13 mouse cellular contexts compared by ENCODE assay signal in genomic region chr7:49521349-49521748, GRCm38 (mm10).
DNase-seq lines count a peak whose midpoint lies in the region; ATAC-seq lines count a peak whose summit lies in the region.
"Had no signal": no experiment of that assay in that cellular context is flagged by ENCODE, and none has a peak within 500 bp of the region (broad histone marks: within the 10 kb centered on the region; RNA-seq: fewer than 3 reads in every experiment).

No protein-coding gene starts in this region.

- H3K9me3 ChIP-seq in forebrain, embryonic 10.5 days, result no peaks in the 10 kb centered on the region
- H3K9me3 ChIP-seq in forebrain, embryonic 15.5 days, result no peaks in the 10 kb centered on the region
- no peaks in the 10 kb centered on the region for H3K9me3 ChIP-seq in kidney, embryonic 14.5 days (ENCODE audit: control insufficient read depth, low read length)
- H3K9me3 ChIP-seq in limb, embryonic 13.5 days, result no peaks in the 10 kb centered on the region
- H3K9me3 ChIP-seq: liver, embryonic 15.5 days had no signal

- 10% methylated on average over 4 of the region's 4 CpGs for WGBS in forebrain, embryonic 10.5 days
- 28% methylated on average over 4 of the region's 4 CpGs for WGBS in forebrain, embryonic 15.5 days
- WGBS in kidney, embryonic 14.5 days, result 18% methylated on average over 4 of the region's 4 CpGs
- WGBS in limb, embryonic 13.5 days, result 7% methylated on average over 4 of the region's 4 CpGs

- H3K9ac ChIP-seq in forebrain, embryonic 15.5 days (replicated peaks), result no peak overlapping the region
- H3K9ac ChIP-seq in kidney, embryonic 14.5 days (ENCODE audit: low read depth, low read length), result no peak overlapping the region; the same call in 1 of the 2 replicates
- no peak overlapping the region for H3K9ac ChIP-seq in limb, embryonic 13.5 days
- H3K9ac ChIP-seq: liver, embryonic 15.5 days had no signal

- no peaks in the 10 kb centered on the region for H3K36me3 ChIP-seq in forebrain, embryonic 10.5 days (replicated peaks)
- no peaks in the 10 kb centered on the region for H3K36me3 ChIP-seq in forebrain, embryonic 15.5 days
- no peaks in the 10 kb centered on the region for H3K36me3 ChIP-seq in kidney, embryonic 14.5 days (ENCODE audit: control insufficient read depth, insufficient read depth, low read length)
- H3K36me3 ChIP-seq in limb, embryonic 13.5 days, result no peaks in the 10 kb centered on the region
- H3K36me3 ChIP-seq: G1E; liver, embryonic 15.5 days had no signal

- DNase-seq in forebrain, embryonic 10.5 days (ENCODE audit: extremely low spot score, low spot score), result no peak
- no peak for DNase-seq in kidney, postnatal 36 days
- DNase-seq in NIH3T3 (ENCODE audit: low read depth), result peak; percentile 67
- no peak for DNase-seq in spleen, postnatal 10 days (ENCODE audit: low spot score in 2 of 2)
- DNase-seq in spleen, postnatal 4 days (ENCODE audit: low spot score in 2 of 2), result no peak
- DNase-seq: layer of hippocampus, postnatal 36 days; thymus, postnatal 25 days had no signal

- peak overlapping the region; percentile 56; the same call in 1 of the 2 replicates for H3K4me3 ChIP-seq in forebrain, embryonic 10.5 days
- H3K4me3 ChIP-seq in forebrain, embryonic 15.5 days, result no peak overlapping the region
- peak overlapping the region; percentile 47; the same call in 1 of the 2 replicates for H3K4me3 ChIP-seq in kidney, embryonic 14.5 days (ENCODE audit: low read length)
- no peak overlapping the region for H3K4me3 ChIP-seq in limb, embryonic 13.5 days
- H3K4me3 ChIP-seq: liver, embryonic 15.5 days had no signal

- no peak overlapping the region for H3K27ac ChIP-seq in forebrain, embryonic 10.5 days
- no peak overlapping the region for H3K27ac ChIP-seq in forebrain, embryonic 15.5 days (replicated peaks)
- H3K27ac ChIP-seq in kidney, embryonic 14.5 days (ENCODE audit: low read depth, low read length), result peak overlapping the region; percentile 57; the same call in 1 of the 2 replicates
- H3K27ac ChIP-seq in limb, embryonic 13.5 days, result no peak overlapping the region
- H3K27ac ChIP-seq: liver, embryonic 15.5 days had no signal

- H3K4me2 ChIP-seq in forebrain, embryonic 15.5 days (replicated peaks), result no peak overlapping the region
- H3K4me2 ChIP-seq in kidney, embryonic 14.5 days (replicated peaks; ENCODE audit: low read depth, low read length), result peak overlapping the region; percentile 58
- H3K4me2 ChIP-seq in limb, embryonic 13.5 days (replicated peaks), result peak overlapping the region; percentile 82
- H3K4me2 ChIP-seq: liver, embryonic 15.5 days had no signal

- peaks cover 80% of the 10 kb centered on the region for H3K27me3 ChIP-seq in forebrain, embryonic 10.5 days (ENCODE audit: poor library complexity, severe bottlenecking)
- H3K27me3 ChIP-seq in forebrain, embryonic 15.5 days, result no peaks in the 10 kb centered on the region
- H3K27me3 ChIP-seq in kidney, embryonic 14.5 days (ENCODE audit: control insufficient read depth, insufficient read depth, low read length), result no peaks in the 10 kb centered on the region
- peaks cover 25% of the 10 kb centered on the region; the same call in 1 of the 2 replicates for H3K27me3 ChIP-seq in limb, embryonic 13.5 days

- peaks cover 62% of the 10 kb centered on the region for H3K4me1 ChIP-seq in forebrain, embryonic 10.5 days
- H3K4me1 ChIP-seq in forebrain, embryonic 15.5 days, result peaks cover 25% of the 10 kb centered on the region
- H3K4me1 ChIP-seq in kidney, embryonic 14.5 days (ENCODE audit: control insufficient read depth, insufficient read depth, low read length), result peaks cover 49% of the 10 kb centered on the region
- H3K4me1 ChIP-seq in limb, embryonic 13.5 days, result peaks cover 56% of the 10 kb centered on the region

- no peak for ATAC-seq in forebrain, embryonic 15.5 days (replicated peaks)
- no peak for ATAC-seq in kidney, embryonic 14.5 days (ENCODE audit: low FRiP score, low TSS enrichment)
- no peak for ATAC-seq in limb, embryonic 13.5 days (ENCODE audit: low FRiP score, low read depth)
- ATAC-seq: inflammation-experienced regulatory T-cells, adult 6 months had no signal

Comparison
In these comparisons a context has a peak if more than half of its experiments do, and no peak if none do; other contexts are left out.
1. H3K4me3 ChIP-seq: peak in forebrain, embryonic 10.5 days (single experiment) and kidney, embryonic 14.5 days (single experiment); none in forebrain, embryonic 15.5 days (single experiment) and limb, embryonic 13.5 days (single experiment).